Mouse (Mus musculus) brain, embryonic 14.5 days (tissue): ENCODE data around the gene Phlda3.

Experiments
- CTCF ChIP-seq: fragments of 200-500 bp; IDR thresholded peaks from 2 replicates; pipeline ENCODE4 v1.5.1; 2012; ENCODE audit warnings: inconsistent platforms, mild to moderate bottlenecking, moderate library complexity, borderline replicate concordance; ENCODE audit not compliant: insufficient read depth, insufficient read length; ENCODE audit errors: extremely low read depth
- POLR2A ChIP-seq: fragments of 200-500 bp; IDR thresholded peaks from 2 replicates; pipeline ENCODE4 v1.6.1; 2012; ENCODE audit warnings: mild to moderate bottlenecking, inconsistent platforms, borderline replicate concordance; ENCODE audit not compliant: poor library complexity, insufficient read depth, insufficient read length, severe bottlenecking; ENCODE audit errors: extremely low read depth

GRCm38 (mm10) chr1:135723016-135723415, 42.9 kb upstream of the Phlda3 start:
- no peak for TF ChIP-seq CTCF
- no peak for TF ChIP-seq POLR2A
